In genomic region chr15:31315630-31316231, GRCm38 (mm10) we compare ENCODE assay signal across 8 mouse cellular contexts. TPM values are rescaled to one million over a fixed set of nuclear protein-coding genes. Genes with fewer than 3 reads are reported as not detected.
DNase-seq lines count a peak whose midpoint lies in the region; ATAC-seq and TF ChIP-seq lines count a peak whose summit lies in the region.

No protein-coding gene starts in this region.

- peak; percentile 60 for DNase-seq in WW6 (ENCODE audit: low read depth, low spot score)
- DNase-seq in cerebellum, postnatal 4 days (ENCODE audit: low spot score in 2 of 2), result peak; percentile 79 to 88
- peak; percentile 80 for DNase-seq in gastrocnemius, postnatal 10 days
- DNase-seq in hindlimb bud, embryonic 11.5 days (ENCODE audit: extremely low spot score, low read depth, low spot score), result peak; percentile 71
- DNase-seq in left cerebral cortex, adult 2 months (ENCODE audit: extremely low spot score in 1 of 2, low spot score in 2 of 2), result peak; percentile 79 to 84
- peak; percentile 90 for DNase-seq in mesoderm, embryonic 11.5 days (ENCODE audit: low read depth, low spot score)
- peak; percentile 86 for DNase-seq in right cerebral cortex, postnatal 4 days

- ATAC-seq in erythroid progenitor cell, adult 5-6 weeks (replicated peaks; ENCODE audit: low FRiP score, poor library complexity, severe bottlenecking), result no peak

- TF ChIP-seq CTCF in left cerebral cortex, adult 2 months (IDR thresholded peaks at IDR 0.05), result peak; percentile 81

- intact Hi-C loops in left cerebral cortex, adult 2 months (cut with DNase I), result loop anchor here (1.0 to 5.0 kb wide), 3 partner anchors 112 to 271 kb away; no protein-coding TSS in a partner anchor

- no peak overlapping the region for H3K27ac ChIP-seq in left cerebral cortex, adult 2 months

- H3K4me3 ChIP-seq in left cerebral cortex, adult 2 months, result no peak overlapping the region

RNA-seq across cellular contexts. Expression of gene Ankrd33b, which starts 51.8 kb away (rescaled TPM):
- total RNA-seq in gastrocnemius, postnatal 10 days (2021), result 1 to 10 TPM; 5.5 to 5.8 TPM
- total RNA-seq in left cerebral cortex, adult 2 months (2021), result 10 to 100 TPM; 79.6 to 93.7 TPM
- total RNA-seq in erythroid progenitor cell, adult 5-6 weeks (2015; ENCODE audit: low replicate concordance), result 0.84 and 1.8 TPM in 2 replicates
- total RNA-seq in erythroid progenitor cell, adult 5-6 weeks (2017; ENCODE audit: low replicate concordance), result under 0.01 and 3.9 TPM in 2 replicates

Comparison
In these comparisons a context has a peak if more than half of its experiments do, and no peak if none do; other contexts are left out.
1. RNA of gene Ankrd33b, which starts 51.8 kb away (total RNA-seq): 79.6 to 93.7 TPM in left cerebral cortex, adult 2 months; 5.5 to 5.8 TPM in gastrocnemius, postnatal 10 days and under 0.01 to 3.9 TPM in erythroid progenitor cell, adult 5-6 weeks; every median in the first group is over 10 times any median in the second.
2. Peak in every context shown above with its lines, with median percentiles within 50 percentile points of each other: DNase-seq.